Mouse (Mus musculus) CH12.LX (cell line): ENCODE results near the gene Rhoq. TPM values are rescaled to one million over a fixed set of nuclear protein-coding genes. Genes with fewer than 3 reads are reported as not detected.

Source experiments
- DNase-seq: peaks from one replicate; pipeline ENCODE4 v3.0.0-alpha.2; 2013; ENCODE audit errors: extremely low read depth
- H3K27ac ChIP-seq: 2 replicates; pipeline ENCODE4 v1.5.1; 2012; ENCODE audit warnings: low read depth, mild to moderate bottlenecking, control low read depth, moderate library complexity; ENCODE audit not compliant: insufficient read depth
- H3K27me3 ChIP-seq: replicated peaks from 2 replicates; pipeline ENCODE3; 2012; ENCODE audit warnings: inconsistent platforms
- H3K36me3 ChIP-seq, 2 experiments: replicated peaks in 1 of 2; 2 replicates each; pipeline versions ENCODE3 to v1.6.1; 2012; ENCODE audit warnings: inconsistent platforms in 1 of 2, low read length in 1 of 2, mild to moderate bottlenecking in 1 of 2, mixed read lengths in 1 of 2, moderate library complexity in 1 of 2; ENCODE audit not compliant: control insufficient read depth in 1 of 2, insufficient read depth in 1 of 2
- H3K4me1 ChIP-seq, 2 experiments: 2 replicates each; pipeline ENCODE4 v1.6.1; 2012; ENCODE audit warnings: inconsistent platforms in 1 of 2, moderate library complexity in 1 of 2; ENCODE audit not compliant: insufficient read depth in 2 of 2, control insufficient read depth in 1 of 2
- H3K4me2 ChIP-seq: 2 replicates; pipeline ENCODE4 v1.6.1; 2012; ENCODE audit warnings: low read depth, mild to moderate bottlenecking, control low read depth; ENCODE audit not compliant: poor library complexity, insufficient read depth, severe bottlenecking
- H3K4me3 ChIP-seq, 3 experiments: fragments of 150-350 bp in 1 of 3; sonication (generic) in 1 of 3; replicated peaks in 1 of 3; 2 replicates each; pipeline versions ENCODE3 to v1.5.1; 2011 to 2012; ENCODE audit warnings: low read depth in 2 of 3, low read length in 2 of 3, mild to moderate bottlenecking in 2 of 3, moderate library complexity in 2 of 3, control low read depth in 1 of 3, improper control_type of control experiment in 1 of 3, inconsistent platforms in 1 of 3, mixed read lengths in 1 of 3; ENCODE audit not compliant: poor library complexity in 1 of 3
- H3K79me2 ChIP-seq: replicated peaks from 2 replicates; pipeline ENCODE4 v1.6.1; 2012; ENCODE audit warnings: mild to moderate bottlenecking, moderate library complexity; ENCODE audit not compliant: control insufficient read depth, poor library complexity, insufficient read depth, severe bottlenecking; ENCODE audit errors: extremely low read depth
- H3K9ac ChIP-seq: 2 replicates; pipeline ENCODE4 v1.6.1; 2012; ENCODE audit warnings: low read depth, mild to moderate bottlenecking, control low read depth, moderate library complexity; ENCODE audit not compliant: insufficient read depth
- H3K9me3 ChIP-seq: replicated peaks from 2 replicates; pipeline ENCODE3; 2012; ENCODE audit warnings: low read length, inconsistent platforms, mixed read lengths
- BHLHE40 ChIP-seq: IDR thresholded peaks from 2 replicates; pipeline ENCODE4 v1.6.1; 2011; ENCODE audit warnings: mild to moderate bottlenecking, low read depth, low read length, improper control_type of control experiment
- CTCF ChIP-seq, 2 experiments: IDR thresholded peaks in 1 of 2; conservative IDR thresholded peaks in 1 of 2; 2 replicates each; pipeline ENCODE4 v1.5.1; 2011 to 2012; ENCODE audit warnings: low read depth in 2 of 2, low read length in 2 of 2, improper control_type of control experiment in 1 of 2, inconsistent platforms in 1 of 2, mild to moderate bottlenecking in 1 of 2, moderate library complexity in 1 of 2
- E2F4 ChIP-seq: IDR thresholded peaks from 2 replicates; pipeline ENCODE4 v1.6.1; 2011; ENCODE audit warnings: low read depth, low read length, improper control_type of control experiment; ENCODE audit not compliant: insufficient replicate concordance
- JUN ChIP-seq: IDR thresholded peaks from 2 replicates; pipeline ENCODE4 v1.6.1; 2011; ENCODE audit warnings: low read depth, mild to moderate bottlenecking, low read length, improper control_type of control experiment, moderate library complexity; ENCODE audit not compliant: insufficient read depth
- KAT2A ChIP-seq: IDR thresholded peaks from 2 replicates; pipeline ENCODE4 v1.6.1; 2012; ENCODE audit warnings: low read length, improper control_type of control experiment, inconsistent platforms; ENCODE audit not compliant: insufficient replicate concordance
- MAFK ChIP-seq: IDR thresholded peaks from 2 replicates; pipeline ENCODE4 v1.6.1; 2011; ENCODE audit warnings: low read length, improper control_type of control experiment; ENCODE audit not compliant: insufficient replicate concordance
- MYC ChIP-seq: IDR thresholded peaks from 2 replicates; pipeline ENCODE4 v1.6.1; 2011; ENCODE audit warnings: low read depth, mild to moderate bottlenecking, improper control_type of control experiment, low read length
- NRF1 ChIP-seq: IDR thresholded peaks from 2 replicates; pipeline ENCODE4 v1.6.1; 2014; ENCODE audit warnings: low read depth, mild to moderate bottlenecking, inconsistent platforms, low read length, improper control_type of control experiment, moderate library complexity
- POLR2A ChIP-seq: IDR thresholded peaks from 2 replicates; pipeline ENCODE4 v1.6.1; 2011; ENCODE audit warnings: low read depth, mild to moderate bottlenecking, improper control_type of control experiment, low read length
- RAD21 ChIP-seq: IDR thresholded peaks from 2 replicates; pipeline ENCODE4 v1.6.1; 2011; ENCODE audit warnings: low read depth, mild to moderate bottlenecking, low read length, improper control_type of control experiment, moderate library complexity
- SMC3 ChIP-seq: IDR thresholded peaks from 2 replicates; pipeline ENCODE4 v1.6.1; 2011; ENCODE audit warnings: low read depth, low read length, improper control_type of control experiment
- USF2 ChIP-seq: conservative IDR thresholded peaks from 2 replicates; pipeline ENCODE4 v1.6.1; 2011; ENCODE audit warnings: low read depth, low read length, improper control_type of control experiment
- ZC3H11A ChIP-seq: IDR thresholded peaks from 2 replicates; pipeline ENCODE4 v1.6.1; 2012; ENCODE audit warnings: low read depth, mild to moderate bottlenecking, inconsistent platforms, low read length, improper control_type of control experiment
- ZMIZ1 ChIP-seq: IDR thresholded peaks from 2 replicates; pipeline ENCODE4 v1.6.1; 2012; ENCODE audit warnings: low read depth, mild to moderate bottlenecking, inconsistent platforms, low read length, improper control_type of control experiment
- dilution Hi-C: fragments of 300-500 bp; cut with MboI; formaldehyde crosslinking; loops from 2 replicates; pipeline ENCODE4 v1.14.3; 2020; ENCODE audit warnings: low sequenced_read_pairs; ENCODE audit not compliant: extremely low pct_unique_long_range_greater_than_20kb, extremely low pct_ligation_motif_present
- in situ Hi-C: fragments of 300-500 bp; cut with MboI; formaldehyde crosslinking; loops from 3 replicates; pipeline ENCODE4 v1.14.3; 2019; ENCODE audit warnings: low sequenced_read_pairs, low pct_ligation_motif_present, low pct_unique_long_range_greater_than_20kb, mixed read lengths
- polyA plus RNA-seq: library from polyadenylated mRNA; unstranded; fragments of >175 nt; gene quantifications from 2 replicates; pipeline ENCODE4 v1.2.1, GENCODE M21; 2012; ENCODE audit warnings: low read depth; ENCODE audit not compliant: insufficient read length
- total RNA-seq, 2 experiments: library from RNA; depleted of rRNA; stranded (reverse); fragments of 300-350 nt in 1 of 2; fragments of >200 nt in 1 of 2; gene quantifications; 2 replicates each; pipeline ENCODE4 v1.2.3; 2012 to 2014

The Rhoq gene
- total and polyA plus RNA-seq, 3 experiments: 18.8 to 24.4 (median 23.2) TPM

- Histone ChIP-seq H3K9me3 (peaks cover 4% of the 10 kb centered on the region), H3K9ac (no peak within 1 kb of the TSS), H3K27me3 (no peaks in the 10 kb centered on the region), H3K4me2 (no peak within 1 kb of the TSS), H3K79me2 (no peaks in the 10 kb centered on the region), H3K4me1 (0 out of 4 replicates have a peak, but pooled peaks cover 0 to 3% of the 10 kb centered on the region in 2 experiments), H3K4me3 (no peak within 1 kb of the TSS), H3K27ac (no peak within 1 kb of the TSS), H3K36me3 (no peaks in the 10 kb centered on the region)
- dilution Hi-C loops: no loop called here
- in situ Hi-C loops: loop anchor here (5.0 to 25.0 kb wide), 3 partner anchors 125 to 645 kb away; no protein-coding TSS in a partner anchor
- TF ChIP-seq BHLHE40 (no peak), NRF1 (no peak), JUN (no peak), MAFK (no peak), ZMIZ1 (no peak), RAD21 (peak; percentile 23), USF2 (no peak), E2F4 (no peak), CTCF (conservative IDR thresholded peaks at IDR 0.05 in 1 of 2, IDR thresholded peaks at IDR 0.05 in 1 of 2; ENCODE audit: low read depth in 2 of 2, low read length in 2 of 2) (peak in 1 of 2 experiments; percentile 45; a peak in 2 of 4 replicates)
- DNase-seq: no peak
Measured at GRCm38 (mm10) chr17:86917048-86917447, 45.8 kb upstream of the Rhoq start, which contains the start of gene Tmem247. Tmem247 (plus strand) TSS chr17:86917348.

GRCm38 (mm10) chr17:86918786-86919185, 44.1 kb upstream of the Rhoq start:
- H3K9ac ChIP-seq: no peak overlapping the region
- H3K27me3 ChIP-seq: no peaks in the 10 kb centered on the region
- peak; percentile 39 for DNase-seq
- no peaks in the 10 kb centered on the region for H3K79me2 ChIP-seq
- H3K4me1 ChIP-seq: 0 out of 4 replicates have a peak, but pooled peaks cover 0 to 3% of the 10 kb centered on the region in 2 experiments
- no peaks in the 10 kb centered on the region for H3K36me3 ChIP-seq
- in situ Hi-C loops: loop anchor here (5.0 to 25.0 kb wide), 3 partner anchors 124 to 644 kb away; no protein-coding TSS in a partner anchor
- no peak overlapping the region for H3K27ac ChIP-seq
- no peak overlapping the region for H3K4me2 ChIP-seq
- TF ChIP-seq ZC3H11A (peak; percentile 72), JUN (no peak), KAT2A (no peak), CTCF (conservative IDR thresholded peaks at IDR 0.05 in 1 of 2, IDR thresholded peaks at IDR 0.05 in 1 of 2; ENCODE audit: low read depth in 2 of 2, low read length in 2 of 2) (peak; percentile 36 to 78; a peak in 3 of 4 replicates), RAD21 (peak; percentile 79), SMC3 (peak; percentile 80), POLR2A (no peak), MYC (peak; percentile 54; the same call in 1 of the 2 replicates)
- TF ChIP-seq, all 38 proteins: peak for 5
- dilution Hi-C loops: no loop called here
- Histone ChIP-seq H3K4me3 (no peak overlapping the region), H3K9me3 (peaks cover 4% of the 10 kb centered on the region)
